Mouse (Mus musculus) heart, postnatal 0 days (tissue): Measurements from ENCODE around the gene Htr7. TPM values are rescaled to one million over a fixed set of nuclear protein-coding genes. Genes with fewer than 3 reads are reported as not detected.

Experiments
- ATAC-seq: fragments of 200-750 bp; cut with Nextera tagmentation; 2 replicates; pipeline ENCODE4 v1.8.0; 2017; ENCODE audit warnings: low read depth, moderate number of reproducible peaks, moderate library complexity; ENCODE audit not compliant: insufficient read depth
- DNase-seq: peaks from one replicate; pipeline ENCODE4 v3.0.0-alpha.2; 2016; ENCODE audit warnings: low spot score
- H3K27ac ChIP-seq: fragments of 300-500 bp; sonication (generic); 2 replicates; pipeline ENCODE4 v1.5.1; 2014; ENCODE audit warnings: low read depth, mild to moderate bottlenecking
- H3K27me3 ChIP-seq: fragments of 300-500 bp; sonication (generic); 2 replicates; pipeline ENCODE4 v1.6.1; 2014; ENCODE audit warnings: low read length, mixed read lengths; ENCODE audit not compliant: control insufficient read depth, insufficient read depth
- H3K36me3 ChIP-seq: fragments of 300-500 bp; sonication (generic); replicated peaks from 2 replicates; pipeline ENCODE4 v1.6.1; 2014; ENCODE audit warnings: low read length, mixed read lengths; ENCODE audit not compliant: control insufficient read depth, insufficient read depth
- H3K4me1 ChIP-seq: fragments of 300-500 bp; sonication (generic); 2 replicates; pipeline ENCODE4 v1.6.1; 2014; ENCODE audit warnings: antibody characterized with exemption; ENCODE audit not compliant: control insufficient read depth, insufficient read depth
- H3K4me2 ChIP-seq: fragments of 300-500 bp; sonication (generic); 2 replicates; pipeline ENCODE4 v1.6.1; 2014; ENCODE audit warnings: low read depth, mild to moderate bottlenecking, low read length, moderate library complexity
- H3K4me3 ChIP-seq: fragments of 300-500 bp; sonication (generic); 2 replicates; pipeline ENCODE4 v1.5.1; 2014; ENCODE audit warnings: low read depth, low read length
- H3K9ac ChIP-seq: fragments of 300-500 bp; sonication (generic); replicated peaks from 2 replicates; pipeline ENCODE4 v1.6.1; 2014; ENCODE audit warnings: low read depth, low read length, mixed read lengths
- H3K9me3 ChIP-seq: fragments of 300-500 bp; sonication (generic); replicated peaks from 2 replicates; pipeline ENCODE4 v1.6.1; 2016; ENCODE audit warnings: low read length; ENCODE audit not compliant: control insufficient read depth
- CTCF ChIP-seq: IDR thresholded peaks from 2 replicates; pipeline ENCODE4 v1.5.1; 2016; ENCODE audit warnings: antibody characterized with exemption, control low read depth, low read depth
- EP300 ChIP-seq: IDR thresholded peaks from 2 replicates; pipeline ENCODE4 v1.6.1; 2016; ENCODE audit warnings: antibody characterized with exemption, low read depth
- WGBS: fragments of 180-500 bp; shearing (Covaris S2); extraction: QIAGEN DNeasy Blood & Tissue Kit; methylation state at CpG from one replicate; pipeline ENCODE4 v1.1.7; 2014; 5-methylcytosine and 5-hydroxymethylcytosine counted together
- polyA plus RNA-seq: library from polyadenylated mRNA; unstranded; fragments of >200 nt; fragmentation: Nextera tagmentation; extraction: Ambion mirVana; gene quantifications from 2 replicates; pipeline ENCODE4 v1.2.1, GENCODE M21; 2015
- total RNA-seq: library from RNA; depleted of rRNA; stranded (reverse); fragments of >200 nt; gene quantifications from 2 replicates; pipeline ENCODE4 v1.2.3, GENCODE M21; 2014; ENCODE audit warnings: low replicate concordance

The Htr7 gene
- total and polyA plus RNA-seq, 2 experiments from 2014 or later, result not detected

- 85% methylated on average over 6 of the region's 6 CpGs for WGBS
Observed at GRCm38 (mm10) chr19:36000955-36001354, 56.4 kb downstream of the Htr7 start.

GRCm38 (mm10) chr19:35997384-35997783 is 59.9 kb downstream of the Htr7 start:
- TF ChIP-seq CTCF (no peak), EP300 (no peak)
- no peak overlapping the region for H3K9ac ChIP-seq
- no peaks in the 10 kb centered on the region for H3K36me3 ChIP-seq
- DNase-seq, result no peak
- ATAC-seq, result no peak
- H3K4me3 ChIP-seq, result no peak overlapping the region
- no peaks in the 10 kb centered on the region for H3K9me3 ChIP-seq
- WGBS, result 59% methylated on average over 3 of the region's 3 CpGs
- H3K4me1 ChIP-seq, result no peaks in the 10 kb centered on the region
- H3K4me2 ChIP-seq, result no peak overlapping the region
- no peaks in the 10 kb centered on the region for H3K27me3 ChIP-seq
- H3K27ac ChIP-seq, result no peak overlapping the region

More at GRCm38 (mm10) chr19:36000955-36001354, 56.4 kb downstream of the Htr7 start:
- H3K4me3 ChIP-seq, result no peak overlapping the region
- no peaks in the 10 kb centered on the region for H3K9me3 ChIP-seq
- H3K4me1 ChIP-seq, result no peaks in the 10 kb centered on the region
- H3K27me3 ChIP-seq, result no peaks in the 10 kb centered on the region
- TF ChIP-seq CTCF (no peak), EP300 (no peak)
- ATAC-seq, result no peak
- no peak overlapping the region for H3K27ac ChIP-seq
- H3K36me3 ChIP-seq, result no peaks in the 10 kb centered on the region
- DNase-seq, result no peak
- no peak overlapping the region for H3K9ac ChIP-seq
- H3K4me2 ChIP-seq, result no peak overlapping the region

GRCm38 (mm10) chr19:35987461-35987860 is 69.8 kb downstream of the Htr7 start:
- ATAC-seq (no peak), DNase-seq (no peak)
- 61% methylated on average over 1 of the region's 1 CpGs for WGBS
- Histone ChIP-seq H3K4me2 (no peak overlapping the region), H3K4me3 (no peak overlapping the region), H3K27ac (no peak overlapping the region), H3K9ac (no peak overlapping the region), H3K36me3 (no peaks in the 10 kb centered on the region), H3K27me3 (no peaks in the 10 kb centered on the region), H3K4me1 (no peaks in the 10 kb centered on the region), H3K9me3 (no peaks in the 10 kb centered on the region)
- TF ChIP-seq CTCF (no peak), EP300 (no peak)

- ATAC-seq (no peak), DNase-seq (no peak)
- no peak for TF ChIP-seq EP300
- TF ChIP-seq CTCF, result no peak
- Histone ChIP-seq H3K27ac (no peak overlapping the region), H3K4me2 (no peak overlapping the region), H3K9me3 (no peaks in the 10 kb centered on the region), H3K27me3 (no peaks in the 10 kb centered on the region), H3K4me3 (no peak overlapping the region), H3K36me3 (no peaks in the 10 kb centered on the region), H3K4me1 (no peaks in the 10 kb centered on the region), H3K9ac (no peak overlapping the region)
Observed at GRCm38 (mm10) chr19:35974681-35975080, 82.6 kb downstream of the Htr7 start.

GRCm38 (mm10) chr19:35957656-35958055 is 99.7 kb downstream of the Htr7 start:
- Histone ChIP-seq H3K27ac (no peak overlapping the region), H3K27me3 (no peaks in the 10 kb centered on the region), H3K4me2 (no peak overlapping the region), H3K9me3 (no peaks in the 10 kb centered on the region), H3K36me3 (no peaks in the 10 kb centered on the region), H3K4me3 (no peak overlapping the region), H3K4me1 (no peaks in the 10 kb centered on the region), H3K9ac (no peak overlapping the region)
- no peak for ATAC-seq
- TF ChIP-seq CTCF, result no peak
- TF ChIP-seq EP300, result no peak
- WGBS, result 71% methylated on average over 5 of the region's 5 CpGs
- no peak for DNase-seq

- 85% methylated on average over 13 of the region's 13 CpGs for WGBS
- H3K4me2 ChIP-seq, result no peak overlapping the region
- H3K27me3 ChIP-seq, result no peaks in the 10 kb centered on the region
- TF ChIP-seq EP300 (no peak), CTCF (no peak)
- DNase-seq, result no peak
- no peak overlapping the region for H3K4me3 ChIP-seq
- no peak overlapping the region for H3K27ac ChIP-seq
- no peak overlapping the region for H3K9ac ChIP-seq
- H3K9me3 ChIP-seq, result no peaks in the 10 kb centered on the region
- no peaks in the 10 kb centered on the region for H3K36me3 ChIP-seq
- H3K4me1 ChIP-seq, result no peaks in the 10 kb centered on the region
- ATAC-seq, result no peak
Observed at GRCm38 (mm10) chr19:35955698-35956097, 101.6 kb downstream of the Htr7 start.
